Mouse (Mus musculus) kidney, adult 2 months (tissue): Measurements from ENCODE around the gene Ckap4. TPM values are rescaled to one million over a fixed set of nuclear protein-coding genes. Genes with fewer than 3 reads are reported as not detected.

Experiments used
- DNase-seq: peaks from one replicate; pipeline ENCODE4 v3.0.0; 2021
- H3K27ac ChIP-seq: fragments of 200-500 bp; 2 replicates; pipeline ENCODE4 v1.5.1; 2012; ENCODE audit warnings: low read depth, low read length, control low read depth, inconsistent platforms; ENCODE audit not compliant: insufficient read depth
- H3K27me3 ChIP-seq: fragments of 200-500 bp; replicated peaks from 2 replicates; pipeline ENCODE4 v1.6.1; 2012; ENCODE audit warnings: mild to moderate bottlenecking, moderate library complexity, low read length, inconsistent platforms; ENCODE audit not compliant: control insufficient read depth, insufficient read depth
- H3K36me3 ChIP-seq: fragments of 200-500 bp; 2 replicates; pipeline ENCODE4 v1.6.1; 2012; ENCODE audit warnings: mild to moderate bottlenecking, moderate library complexity, low read length, inconsistent platforms; ENCODE audit not compliant: control insufficient read depth, insufficient read depth
- H3K4me1 ChIP-seq: fragments of 200-500 bp; 2 replicates; pipeline ENCODE4 v1.6.1; 2011; ENCODE audit warnings: low read length; ENCODE audit not compliant: control insufficient read depth, insufficient read depth
- H3K4me3 ChIP-seq: fragments of 200-500 bp; 2 replicates; pipeline ENCODE4 v1.5.1; 2011; ENCODE audit warnings: mild to moderate bottlenecking, low read depth, low read length, control low read depth; ENCODE audit not compliant: insufficient read depth
- CTCF ChIP-seq: fragments of 200-500 bp; conservative IDR thresholded peaks from 2 replicates; pipeline ENCODE4 v1.5.1; 2011; ENCODE audit warnings: low read depth, mild to moderate bottlenecking, control low read depth, low read length, moderate library complexity, mixed read lengths; ENCODE audit not compliant: insufficient read depth, insufficient read length
- POLR2A ChIP-seq: fragments of 200-500 bp; IDR thresholded peaks from one replicate; pipeline ENCODE4 v1.6.1; 2011; ENCODE audit warnings: low read depth, low read length, control low read depth
- WGBS: fragments of 180-500 bp; shearing (Covaris S2); methylation state at CpG from one replicate; pipeline ENCODE4 v1.1.7; 2018; 5-methylcytosine and 5-hydroxymethylcytosine counted together
- polyA plus RNA-seq: library from polyadenylated mRNA; depleted of rRNA; stranded (reverse); fragments of >200 nt; gene quantifications from 2 replicates; pipeline ENCODE4 v1.2.3, GENCODE M21; 2012; rRNA removed

Ckap4 gene
- polyA plus RNA-seq, 1 experiment, result 6.5 TPM

DNA sequence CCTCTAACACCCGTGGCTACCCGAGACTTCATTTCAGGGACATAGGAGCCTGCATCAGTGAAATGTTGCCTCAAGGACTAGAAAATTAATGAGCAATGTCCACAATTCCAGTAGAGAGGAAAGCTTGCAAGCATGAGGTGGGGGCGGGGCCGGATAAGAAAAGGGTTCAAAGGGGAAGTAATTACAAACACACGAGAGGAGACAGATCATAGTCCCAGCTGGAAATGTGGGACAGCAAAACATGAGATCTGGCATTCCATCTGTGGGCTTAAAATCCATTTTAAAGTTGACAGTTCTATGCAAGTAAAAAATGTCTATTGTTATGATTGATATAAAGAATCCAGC is 52.6 kb downstream of the Ckap4 start:
- 22% methylated on average over 5 of the region's 5 CpGs for WGBS
- H3K4me3 ChIP-seq, result no peak overlapping the region
- DNase-seq, result no peak
- no peaks in the 10 kb centered on the region for H3K36me3 ChIP-seq
- H3K4me1 ChIP-seq, result peaks cover 18% of the 10 kb centered on the region
- TF ChIP-seq CTCF (no peak), POLR2A (no peak)
- peak overlapping the region; percentile 53; the same call in 1 of the 2 replicates for H3K27ac ChIP-seq
- H3K27me3 ChIP-seq, result no peaks in the 10 kb centered on the region

GRCm38 (mm10) chr10:84480667-84481326 is 53.1 kb downstream of the Ckap4 start:
- Histone ChIP-seq H3K27me3 (no peaks in the 10 kb centered on the region), H3K4me3 (no peak overlapping the region), H3K27ac (peak overlapping the region; percentile 53; the same call in 1 of the 2 replicates), H3K36me3 (no peaks in the 10 kb centered on the region), H3K4me1 (peaks cover 18% of the 10 kb centered on the region)
- TF ChIP-seq CTCF (no peak), POLR2A (no peak)
- DNase-seq, result peak; percentile 83
- 23% methylated on average over 8 of the region's 8 CpGs for WGBS

DNA sequence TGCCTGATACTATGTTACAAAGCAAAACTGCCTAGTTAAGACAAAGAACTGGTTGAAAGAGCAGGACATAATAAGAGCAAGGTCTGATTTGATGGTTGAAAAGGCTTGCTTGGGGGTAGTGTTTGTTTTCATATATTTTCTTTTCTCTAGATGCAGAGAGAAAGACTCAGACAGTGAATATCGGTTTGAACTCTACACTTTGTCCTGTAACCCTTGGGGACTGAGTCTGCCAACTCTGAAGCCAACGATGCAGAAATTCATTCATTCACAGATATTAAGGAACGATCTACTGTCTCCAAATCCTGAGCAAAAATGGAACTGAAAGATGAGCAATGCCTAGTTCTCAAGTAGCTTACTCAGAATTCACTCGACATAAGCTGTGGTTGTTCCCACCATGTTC is 53.7 kb downstream of the Ckap4 start:
- no peaks in the 10 kb centered on the region for H3K27me3 ChIP-seq

DNA sequence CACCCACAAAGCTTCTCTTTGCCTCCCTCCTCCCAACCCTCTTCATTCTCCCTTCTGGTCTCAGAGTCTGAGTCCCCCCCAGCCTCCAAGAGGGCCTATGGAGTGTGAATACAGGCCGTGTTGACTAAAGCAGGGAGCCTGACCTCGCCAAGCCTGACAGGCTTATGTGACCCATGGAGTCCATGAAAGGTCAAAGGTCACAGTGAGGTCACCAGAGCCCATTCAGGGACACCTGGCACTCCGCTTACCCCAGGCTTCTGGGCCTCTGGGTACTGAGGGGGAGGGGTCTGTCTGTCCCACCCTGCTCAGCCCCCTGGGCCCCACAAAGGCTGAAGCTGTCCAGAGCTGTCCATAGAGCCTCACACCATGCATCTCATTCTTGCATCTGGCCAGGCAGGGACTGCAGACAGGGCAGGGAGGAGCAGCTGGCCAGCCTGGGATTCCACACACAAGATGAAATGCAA is 56.2 kb downstream of the Ckap4 start:
- 60% methylated on average over 3 of the region's 3 CpGs for WGBS
- no peak for DNase-seq
- H3K27me3 ChIP-seq, result no peaks in the 10 kb centered on the region
- H3K36me3 ChIP-seq, result no peaks in the 10 kb centered on the region
- H3K27ac ChIP-seq, result no peak overlapping the region
- TF ChIP-seq CTCF (no peak), POLR2A (no peak)
- H3K4me3 ChIP-seq, result no peak overlapping the region
- H3K4me1 ChIP-seq, result peaks cover 18% of the 10 kb centered on the region

More for the DNA sequence above, 53.7 kb downstream of the Ckap4 start:
- Histone ChIP-seq H3K36me3 (no peaks in the 10 kb centered on the region), H3K4me1 (peaks cover 18% of the 10 kb centered on the region), H3K4me3 (no peak overlapping the region), H3K27ac (peak overlapping the region; percentile 49; the same call in 1 of the 2 replicates)
- WGBS, result 43% methylated on average over 4 of the region's 4 CpGs
- TF ChIP-seq CTCF, result no peak
- TF ChIP-seq POLR2A, result no peak
- DNase-seq, result peak; percentile 72

DNA sequence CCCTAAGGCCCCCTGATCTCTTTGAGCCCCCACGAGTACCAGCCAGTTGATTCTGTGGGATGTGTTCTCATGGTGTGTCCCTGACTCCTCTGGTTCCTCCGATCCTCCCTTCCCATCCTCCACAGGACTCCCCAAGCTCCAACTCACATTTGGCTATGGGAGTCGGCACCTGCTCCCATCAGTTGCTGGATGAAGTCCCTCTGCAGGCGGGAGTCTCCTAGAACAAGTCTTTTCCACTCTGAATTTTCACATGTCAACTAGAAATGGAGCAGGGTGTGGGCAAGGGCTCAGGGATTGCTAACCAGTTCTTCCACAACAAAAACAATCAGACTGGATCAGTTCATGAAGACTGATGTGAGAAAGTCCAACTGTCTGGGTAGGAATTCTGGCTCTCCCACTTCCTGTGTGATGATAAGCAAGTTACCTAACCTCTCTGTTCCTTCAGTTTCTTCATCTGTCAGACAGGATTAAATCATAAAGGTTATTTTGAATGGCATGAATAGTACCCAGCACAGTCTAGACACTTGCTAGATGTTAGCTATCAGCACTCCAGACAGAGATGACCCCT is 56.7 kb downstream of the Ckap4 start:
- Histone ChIP-seq H3K27me3 (no peaks in the 10 kb centered on the region), H3K36me3 (no peaks in the 10 kb centered on the region), H3K4me3 (no peak overlapping the region), H3K4me1 (peaks cover 18% of the 10 kb centered on the region), H3K27ac (no peak overlapping the region)
- TF ChIP-seq CTCF, result no peak
- no peak for TF ChIP-seq POLR2A
- no peak for DNase-seq
- 83% methylated on average over 4 of the region's 4 CpGs for WGBS

Other genes with a start within 250 kb of the Ckap4 start
- gene Nuak1, start 93.5 kb downstream of the Ckap4 start, polyA plus RNA-seq, result 12.2 and 12.3 TPM in 2 replicates
- gene Tcp11l2, start 42.6 kb upstream of the Ckap4 start, polyA plus RNA-seq, result 24.0 and 32.3 TPM in 2 replicates
- 3.7 and 5.1 TPM in 2 replicates for gene Polr3b, start 88.2 kb upstream of the Ckap4 start, polyA plus RNA-seq
- 0.23 and 0.41 TPM in 2 replicates for gene Rfx4, start 222.0 kb upstream of the Ckap4 start, polyA plus RNA-seq